Mouse (Mus musculus): ENCODE data around the gene Rab20.
A peak's percentile ranks its signal among the peaks of the same experiment; 100 is the strongest.

The Rab20 gene

GRCm38 (mm10) chr8:11452152-11452551 lies 26.4 kb downstream of the Rab20 start:
- no peak for DNase-seq

GRCm38 (mm10) chr8:11450184-11451113 lies 28.1 kb downstream of the Rab20 start:
- no peak for DNase-seq

- no peak for DNase-seq
Measured at GRCm38 (mm10) chr8:11447910-11448570, 30.5 kb downstream of the Rab20 start.

- no peak for DNase-seq
Measured at GRCm38 (mm10) chr8:11445790-11446189, 32.7 kb downstream of the Rab20 start.

- no peak for DNase-seq
Measured at GRCm38 (mm10) chr8:11444216-11444615, 34.3 kb downstream of the Rab20 start.

- no peak for DNase-seq
Measured at GRCm38 (mm10) chr8:11443611-11444010, 34.9 kb downstream of the Rab20 start.

GRCm38 (mm10) chr8:11441291-11441690 lies 37.2 kb downstream of the Rab20 start:
- no peak for DNase-seq

- peak; percentile 48 for DNase-seq
Measured at GRCm38 (mm10) chr8:11437862-11438261, 40.6 kb downstream of the Rab20 start.

- DNase-seq = no peak
Measured at GRCm38 (mm10) chr8:11430688-11431087, 47.8 kb downstream of the Rab20 start.

GRCm38 (mm10) chr8:11423091-11423490 lies 55.4 kb downstream of the Rab20 start:
- DNase-seq = no peak

- DNase-seq = peak; percentile 20
Measured at GRCm38 (mm10) chr8:11421968-11422367, 56.5 kb downstream of the Rab20 start.

- DNase-seq = peak; percentile 24
Measured at GRCm38 (mm10) chr8:11421105-11421504, 57.4 kb downstream of the Rab20 start.

- DNase-seq = peak; percentile 36
Measured at GRCm38 (mm10) chr8:11419645-11420044, 58.9 kb downstream of the Rab20 start.

GRCm38 (mm10) chr8:11419232-11419631 lies 59.3 kb downstream of the Rab20 start:
- DNase-seq = peak; percentile 78

GRCm38 (mm10) chr8:11417762-11418161 lies 60.7 kb downstream of the Rab20 start:
- no peak for DNase-seq

- DNase-seq = no peak
Measured at GRCm38 (mm10) chr8:11415089-11415488, 63.4 kb downstream of the Rab20 start.

- peak; percentile 75 for DNase-seq
Measured at GRCm38 (mm10) chr8:11414304-11414703, 64.2 kb downstream of the Rab20 start.

GRCm38 (mm10) chr8:11412450-11412849 lies 66.1 kb downstream of the Rab20 start:
- DNase-seq = no peak

- no peak for DNase-seq
Measured at GRCm38 (mm10) chr8:11411504-11412124, 66.9 kb downstream of the Rab20 start.

- no peak for DNase-seq
Measured at GRCm38 (mm10) chr8:11405722-11406481, 72.6 kb downstream of the Rab20 start.

- DNase-seq = no peak
Measured at GRCm38 (mm10) chr8:11404614-11405013, 73.9 kb downstream of the Rab20 start.

GRCm38 (mm10) chr8:11403813-11404212 lies 74.7 kb downstream of the Rab20 start:
- DNase-seq = no peak
